Comparison of ENCODE assay signal across 19 mouse cellular contexts in the genomic region with DNA sequence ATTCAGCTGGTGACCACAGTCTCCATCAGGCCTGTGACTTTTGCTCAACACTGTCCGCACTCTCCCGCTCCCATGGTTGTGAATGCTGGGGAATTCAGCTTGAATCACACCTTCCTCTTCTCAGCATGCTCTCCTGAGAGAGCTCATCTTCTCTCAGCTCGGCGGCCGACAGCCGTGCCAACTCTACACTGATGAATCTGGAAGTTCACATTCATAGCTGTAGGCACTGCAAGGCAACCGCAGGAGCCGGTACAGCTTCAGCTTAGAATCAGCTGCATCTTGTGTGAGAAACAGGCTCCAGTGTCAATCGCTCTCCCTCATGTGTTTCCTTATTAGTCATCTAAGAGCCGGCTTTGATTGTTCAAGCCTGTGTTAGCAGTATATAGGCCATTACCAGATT.
DNase-seq lines count a peak whose midpoint lies in the region.
"Had no signal": no experiment of that assay in that cellular context is flagged by ENCODE, and none has a peak within 500 bp of the region (broad histone marks: within the 10 kb centered on the region; RNA-seq: fewer than 3 reads in every experiment).

No protein-coding gene starts in this region.

- H3K9me3 ChIP-seq in midbrain, embryonic 10.5 days (replicated peaks): no peaks in the 10 kb centered on the region
- H3K9me3 ChIP-seq: embryonic facial prominence, embryonic 10.5 days; forebrain, embryonic 13.5 days; limb, embryonic 10.5 days had no signal

- H3K27me3 ChIP-seq in midbrain, embryonic 10.5 days (ENCODE audit: low read depth, poor library complexity, severe bottlenecking): no peaks in the 10 kb centered on the region
- H3K27me3 ChIP-seq: CH12.LX; forebrain, embryonic 13.5 days had no signal

- DNase-seq in frontal cortex, adult 2 months (ENCODE audit: extremely low spot score in 1 of 2, low spot score in 1 of 2): peak; percentile 56 to 79
- DNase-seq in frontal cortex, postnatal 25 days (ENCODE audit: low spot score in 2 of 2): no peak
- DNase-seq in left cerebral cortex, adult 18-20 months (ENCODE audit: low spot score in 2 of 2): peak; percentile 69
- DNase-seq in left cerebral cortex, adult 11 months (ENCODE audit: low spot score): no peak
- peak; percentile 63 to 72 for DNase-seq in left cerebral cortex, postnatal 36 days (ENCODE audit: low spot score in 2 of 2)
- peak; percentile 79 for DNase-seq in telencephalon, adult 2 months (ENCODE audit: low read depth, low spot score)
- DNase-seq in cerebellum, adult 18-20 months: no peak
- DNase-seq in midbrain, embryonic 10.5 days (ENCODE audit: low spot score): no peak
- DNase-seq: adrenal gland, postnatal 14 days; cerebellum, adult 11 months; heart, adult 2 months; kidney, postnatal 36 days; lung, adult 18-20 months; lung, postnatal 36 days; thymus, adult 18-20 months had no signal

- H3K4me3 ChIP-seq in midbrain, embryonic 10.5 days: no peak overlapping the region
- H3K4me3 ChIP-seq: embryonic facial prominence, embryonic 10.5 days; forebrain, embryonic 13.5 days; heart, adult 2 months; limb, embryonic 10.5 days had no signal

- no peaks in the 10 kb centered on the region for H3K36me3 ChIP-seq in midbrain, embryonic 10.5 days
- H3K36me3 ChIP-seq: embryonic facial prominence, embryonic 10.5 days; limb, embryonic 10.5 days had no signal

- WGBS in midbrain, embryonic 10.5 days: 90% methylated on average over 10 of the region's 10 CpGs

- no peaks in the 10 kb centered on the region for H3K4me1 ChIP-seq in midbrain, embryonic 10.5 days
- H3K4me1 ChIP-seq: embryonic facial prominence, embryonic 10.5 days; forebrain, embryonic 13.5 days; limb, embryonic 10.5 days had no signal

- intact Hi-C loops in left cerebral cortex, postnatal 36 days (cut with DNase I): loop anchor here (5.0 to 10.0 kb wide), 2 partner anchors 184 to 458 kb away; no protein-coding TSS in a partner anchor

- no peak overlapping the region for H3K27ac ChIP-seq in midbrain, embryonic 10.5 days (replicated peaks)
- H3K27ac ChIP-seq: embryonic facial prominence, embryonic 10.5 days; forebrain, embryonic 13.5 days; heart, adult 2 months; limb, embryonic 10.5 days had no signal

Comparison
In these comparisons a context has a peak if more than half of its experiments do, and no peak if none do; other contexts are left out.
1. DNase-seq: peak in frontal cortex, adult 2 months (2 of 2), left cerebral cortex, adult 18-20 months (2 of 2), left cerebral cortex, postnatal 36 days (2 of 2) and telencephalon, adult 2 months (single experiment); none in frontal cortex, postnatal 25 days (0 of 2), left cerebral cortex, adult 11 months (single experiment), cerebellum, adult 18-20 months (0 of 2) and midbrain, embryonic 10.5 days (single experiment).